Mouse (Mus musculus): Measurements from ENCODE around the gene Nadsyn1.

GRCm38 (mm10) chr7:143757027-143757390 lies 65.6 kb downstream of the Nadsyn1 start:
- TF ChIP-seq CTCF (IDR thresholded peaks at IDR 0.05; ENCODE audit: control insufficient read depth, insufficient read depth, insufficient read length) (no peak), CEBPB (IDR thresholded peaks at IDR 0.05; ENCODE audit: low read depth) (no peak), USF1 (IDR thresholded peaks at IDR 0.05; ENCODE audit: low read depth) (peak; percentile 30), MAX (IDR thresholded peaks at IDR 0.05) (peak; percentile 98)
